Comparison of ENCODE assay signal across 29 mouse cellular contexts in genomic region chr1:93006061-93006460, GRCm38 (mm10). TPM values are rescaled to one million over a fixed set of nuclear protein-coding genes. Genes with fewer than 3 reads are reported as not detected.
DNase-seq lines count a peak whose midpoint lies in the region; ATAC-seq and TF ChIP-seq lines count a peak whose summit lies in the region.
"Had no signal": no experiment of that assay in that cellular context is flagged by ENCODE, and none has a peak within 500 bp of the region (broad histone marks: within the 10 kb centered on the region; RNA-seq: fewer than 3 reads in every experiment).

TSS of gene Aqp12 (plus strand) at chr1:93006334.

- TF ChIP-seq POLR2A in lung, adult 2 months (IDR thresholded peaks at IDR 0.05; ENCODE audit: borderline replicate concordance, extremely low read depth, low read depth, low read length) = no peak
- no peak for TF ChIP-seq POLR2A in spleen, adult 2 months (IDR thresholded peaks at IDR 0.05; ENCODE audit: low read depth, low read length)

- H3K36me3 ChIP-seq in lung, postnatal 0 days (ENCODE audit: insufficient read depth, low read length) = no peaks in the 10 kb centered on the region
- no peaks in the 10 kb centered on the region for H3K36me3 ChIP-seq in spleen, adult 2 months (ENCODE audit: control insufficient read depth, insufficient read depth, low read length)
- no peaks in the 10 kb centered on the region for H3K36me3 ChIP-seq in stomach, embryonic 16.5 days (ENCODE audit: control insufficient read depth, insufficient read depth, low read length)
- H3K36me3 ChIP-seq: embryonic facial prominence, embryonic 12.5 days; embryonic facial prominence, embryonic 15.5 days; heart, embryonic 12.5 days; heart, embryonic 15.5 days had no signal

- H3K4me3 ChIP-seq in lung, postnatal 0 days (ENCODE audit: low read depth, low read length) = no peak within 1 kb of the TSS
- H3K4me3 ChIP-seq in lung, adult 2 months (replicated peaks; ENCODE audit: extremely low read depth, low read depth, low read length) = no peak within 1 kb of the TSS
- H3K4me3 ChIP-seq in spleen, adult 2 months (ENCODE audit: extremely low read depth, insufficient read depth, insufficient read length) = no peak within 1 kb of the TSS
- no peak within 1 kb of the TSS for H3K4me3 ChIP-seq in stomach, embryonic 16.5 days (replicated peaks; ENCODE audit: low read length)
- H3K4me3 ChIP-seq: embryonic facial prominence, embryonic 12.5 days; embryonic facial prominence, embryonic 15.5 days; gastrocnemius, adult 2 months; heart, embryonic 12.5 days; heart, embryonic 15.5 days had no signal

- TF ChIP-seq CTCF in lung, postnatal 0 days (IDR thresholded peaks at IDR 0.05) = no peak
- no peak for TF ChIP-seq CTCF in lung, adult 2 months (IDR thresholded peaks at IDR 0.05; ENCODE audit: insufficient read depth, low read length)
- no peak for TF ChIP-seq CTCF in spleen, adult 2 months (IDR thresholded peaks at IDR 0.05; ENCODE audit: extremely low read depth, insufficient read depth, insufficient read length, insufficient replicate concordance)

- no peaks in the 10 kb centered on the region for H3K4me1 ChIP-seq in lung, postnatal 0 days (ENCODE audit: insufficient read depth, low read depth, low read length)
- no peaks in the 10 kb centered on the region for H3K4me1 ChIP-seq in lung, adult 2 months (ENCODE audit: control insufficient read depth, insufficient read depth, low read length)
- H3K4me1 ChIP-seq in spleen, adult 2 months (ENCODE audit: control insufficient read depth, insufficient read depth, insufficient read length) = no peaks in the 10 kb centered on the region; the same call in 1 of the 2 replicates
- no peaks in the 10 kb centered on the region for H3K4me1 ChIP-seq in stomach, embryonic 16.5 days (ENCODE audit: control insufficient read depth, insufficient read depth, low read length)
- H3K4me1 ChIP-seq: embryonic facial prominence, embryonic 12.5 days; embryonic facial prominence, embryonic 15.5 days had no signal

- 62% methylated on average over 7 of the region's 7 CpGs for WGBS in lung, postnatal 0 days
- WGBS in lung, adult 2 months = 59% methylated on average over 7 of the region's 7 CpGs
- 75% methylated on average over 7 of the region's 7 CpGs for WGBS in spleen, adult 2 months
- 62% methylated on average over 7 of the region's 7 CpGs for WGBS in stomach, embryonic 16.5 days

- no peak for DNase-seq in lung, postnatal 0 days (ENCODE audit: low spot score)
- no peak for DNase-seq in lung, adult 2 months
- DNase-seq in spleen, adult 2 months (ENCODE audit: low read depth in 1 of 2, low spot score in 2 of 2) = no peak
- DNase-seq in spleen, adult 12 weeks (ENCODE audit: low spot score) = no peak
- DNase-seq in kidney, adult 9 months = no peak
- DNase-seq: adrenal gland, adult 2 months; adrenal gland, postnatal 14 days; cerebellum, adult 11 months; cerebellum, adult 2 months; cerebellum, adult 9-11 months; cerebellum, postnatal 25 days; forebrain, postnatal 0 days; gastrocnemius, adult 2 months; gastrocnemius, postnatal 14 days; heart, adult 11 months; heart, postnatal 14 days; heart, postnatal 4 days had no signal

- no peak for TF ChIP-seq EP300 in lung, postnatal 0 days (IDR thresholded peaks at IDR 0.05)

- 0 out of 2 replicates have a peak, but pooled peaks have one; percentile 30 for ATAC-seq in lung, postnatal 0 days
- ATAC-seq in stomach, embryonic 16.5 days (ENCODE audit: insufficient read depth, low FRiP score) = peak; percentile 57
- ATAC-seq: CD4-positive, CD25-positive, alpha-beta regulatory T cell, adult 4 months; forebrain, embryonic 14.5 days; forebrain, postnatal 0 days had no signal

- H3K27ac ChIP-seq in lung, postnatal 0 days (ENCODE audit: low read length) = no peak within 1 kb of the TSS
- H3K27ac ChIP-seq in spleen, adult 2 months (ENCODE audit: insufficient read depth, low read length) = no peak within 1 kb of the TSS
- no peak within 1 kb of the TSS for H3K27ac ChIP-seq in stomach, embryonic 16.5 days (ENCODE audit: low read length)
- H3K27ac ChIP-seq: embryonic facial prominence, embryonic 12.5 days; embryonic facial prominence, embryonic 15.5 days; gastrocnemius, adult 2 months; heart, embryonic 15.5 days; hindbrain, embryonic 14.5 days had no signal

- no peaks in the 10 kb centered on the region for H3K9me3 ChIP-seq in lung, postnatal 0 days (ENCODE audit: low read length)
- 0 out of 2 replicates have a peak, but pooled peaks cover 2% of the 10 kb centered on the region for H3K9me3 ChIP-seq in stomach, embryonic 16.5 days (replicated peaks; ENCODE audit: control insufficient read depth, low read length)
- H3K9me3 ChIP-seq: embryonic facial prominence, embryonic 12.5 days; embryonic facial prominence, embryonic 15.5 days; heart, embryonic 15.5 days had no signal

- H3K9ac ChIP-seq in lung, postnatal 0 days (replicated peaks; ENCODE audit: low read depth) = no peak within 1 kb of the TSS
- no peak within 1 kb of the TSS; the same call in 1 of the 2 replicates for H3K9ac ChIP-seq in stomach, embryonic 16.5 days (ENCODE audit: low read length)
- H3K9ac ChIP-seq: embryonic facial prominence, embryonic 12.5 days; embryonic facial prominence, embryonic 15.5 days; forebrain, postnatal 0 days; heart, embryonic 12.5 days; heart, embryonic 15.5 days; hindbrain, embryonic 14.5 days had no signal

- no peaks in the 10 kb centered on the region for H3K27me3 ChIP-seq in lung, postnatal 0 days (replicated peaks; ENCODE audit: insufficient read depth, low read length)
- H3K27me3 ChIP-seq in spleen, adult 2 months (ENCODE audit: control insufficient read depth, insufficient read depth, low read length) = no peaks in the 10 kb centered on the region
- H3K27me3 ChIP-seq in stomach, embryonic 16.5 days (ENCODE audit: control insufficient read depth, insufficient read depth, low read length) = no peaks in the 10 kb centered on the region
- H3K27me3 ChIP-seq: embryonic facial prominence, embryonic 12.5 days; embryonic facial prominence, embryonic 15.5 days; heart, embryonic 15.5 days had no signal

- no peak within 1 kb of the TSS for H3K4me2 ChIP-seq in lung, postnatal 0 days (replicated peaks; ENCODE audit: low read depth, low read length)
- no peak within 1 kb of the TSS for H3K4me2 ChIP-seq in stomach, embryonic 16.5 days (ENCODE audit: low read depth, low read length)
- H3K4me2 ChIP-seq: embryonic facial prominence, embryonic 12.5 days; embryonic facial prominence, embryonic 15.5 days; heart, embryonic 12.5 days; heart, embryonic 15.5 days; hindbrain, embryonic 14.5 days had no signal

RNA-seq across cellular contexts. Expression of gene Aqp12, which starts in this region (rescaled TPM):
- not detected in 2 replicates for polyA plus RNA-seq in lung, postnatal 0 days (2015; fragmentation: Nextera tagmentation; extraction: Ambion mirVana)
- polyA plus RNA-seq in lung, adult 2 months (2012; rRNA removed) = 0.14 TPM in 1 of 2 replicates, not detected in the other
- 28.4 and 28.9 TPM in 2 replicates for polyA plus RNA-seq in spleen, adult 2 months (2012; rRNA removed)
- 11.4 and 15.0 TPM in 2 replicates for polyA plus RNA-seq in stomach, embryonic 16.5 days (2015; fragmentation: Nextera tagmentation; extraction: Ambion mirVana)
- polyA plus RNA-seq: adrenal gland, adult 2 months; C2C12; CD4-positive, CD25-positive, alpha-beta regulatory T cell, adult 4 months; cerebellum, adult 2 months; embryonic facial prominence, embryonic 12.5 days; embryonic facial prominence, embryonic 15.5 days; forebrain, embryonic 11.5 days; forebrain, embryonic 14.5 days; forebrain, postnatal 0 days; frontal cortex, adult 2 months; heart, embryonic 12.5 days; heart, embryonic 15.5 days; hindbrain, embryonic 11.5 days; hindbrain, embryonic 14.5 days had no signal

Comparison
In these comparisons a context has a peak if more than half of its experiments do, and no peak if none do; other contexts are left out.
1. RNA of gene Aqp12 (polyA plus RNA-seq): 28.4 to 28.9 TPM in spleen, adult 2 months and 11.4 to 15.0 TPM in stomach, embryonic 16.5 days; not detected in lung, postnatal 0 days and 0.14 TPM in lung, adult 2 months; every median in the first group is over 10 times any median in the second.
2. Peak in ATAC-seq in lung, postnatal 0 days; RNA of the gene not detected or under 1 TPM.